Mouse (Mus musculus): Measurements from ENCODE around the gene Mrpl34.
"Not testable (repeated sequence)": the region's sequence is repeated elsewhere in the genome, so short reads cannot be mapped to it uniquely, and the experiment has no call there.

Mrpl34 gene

GRCm38 (mm10) chr8:71464513-71465500 is at the start of gene Mrpl34:
Mrpl34 (plus strand) TSS chr8:71464959.
- DNase-seq (ENCODE audit: low read depth, low spot score) = peak; percentile 100

GRCm38 (mm10) chr8:71422121-71422520 is 42.6 kb upstream of the Mrpl34 start:
- no peak for DNase-seq (ENCODE audit: low read depth, low spot score)

GRCm38 (mm10) chr8:71432935-71433334 is 31.8 kb upstream of the Mrpl34 start:
- not testable (repeated sequence) for DNase-seq (ENCODE audit: low read depth, low spot score)

- no peak for DNase-seq (ENCODE audit: low read depth, low spot score)
These were observed 27.7 kb upstream of the Mrpl34 start for GRCm38 (mm10) chr8:71437041-71437440.

- DNase-seq (ENCODE audit: low read depth, low spot score) = peak; percentile 54
These were observed 23.4 kb upstream of the Mrpl34 start for GRCm38 (mm10) chr8:71441404-71441803.

GRCm38 (mm10) chr8:71445096-71445495 is 19.7 kb upstream of the Mrpl34 start:
- no peak for DNase-seq (ENCODE audit: low read depth, low spot score)

GRCm38 (mm10) chr8:71451337-71451736 is 13.4 kb upstream of the Mrpl34 start:
- DNase-seq (ENCODE audit: low read depth, low spot score) = no peak

GRCm38 (mm10) chr8:71451777-71452176 is 13.0 kb upstream of the Mrpl34 start:
- no peak for DNase-seq (ENCODE audit: low read depth, low spot score)

GRCm38 (mm10) chr8:71452669-71453068 is 12.1 kb upstream of the Mrpl34 start:
- DNase-seq (ENCODE audit: low read depth, low spot score) = no peak

- no peak for DNase-seq (ENCODE audit: low read depth, low spot score)
These were observed 10.1 kb upstream of the Mrpl34 start for GRCm38 (mm10) chr8:71454668-71455067.

GRCm38 (mm10) chr8:71456906-71457305 is 7.9 kb upstream of the Mrpl34 start:
- peak; percentile 42 for DNase-seq (ENCODE audit: low read depth, low spot score)

GRCm38 (mm10) chr8:71457659-71458270 is 7.0 kb upstream of the Mrpl34 start:
- DNase-seq (ENCODE audit: low read depth, low spot score) = no peak

GRCm38 (mm10) chr8:71460716-71461115 is 4.0 kb upstream of the Mrpl34 start:
- DNase-seq (ENCODE audit: low read depth, low spot score) = no peak

GRCm38 (mm10) chr8:71461152-71461840 is 3.5 kb upstream of the Mrpl34 start:
- DNase-seq (ENCODE audit: low read depth, low spot score) = no peak

- no peak for DNase-seq (ENCODE audit: low read depth, low spot score)
These were observed 2.6 kb upstream of the Mrpl34 start for GRCm38 (mm10) chr8:71462191-71462590.

- DNase-seq (ENCODE audit: low read depth, low spot score) = no peak
These were observed 2.0 kb upstream of the Mrpl34 start for GRCm38 (mm10) chr8:71462786-71463185.

GRCm38 (mm10) chr8:71463188-71464033 is 1.3 kb upstream of the Mrpl34 start, which contains the start of gene Abhd8:
Abhd8 (minus strand) TSS chr8:71463655.
- DNase-seq (ENCODE audit: low read depth, low spot score) = peak; percentile 93

GRCm38 (mm10) chr8:71465733-71466132 is 974 bp downstream of the Mrpl34 start:
- no peak for DNase-seq (ENCODE audit: low read depth, low spot score)

- DNase-seq (ENCODE audit: low read depth, low spot score) = no peak
These were observed 1.4 kb downstream of the Mrpl34 start for GRCm38 (mm10) chr8:71466198-71466597.

GRCm38 (mm10) chr8:71467201-71467600 is 2.4 kb downstream of the Mrpl34 start:
- DNase-seq (ENCODE audit: low read depth, low spot score) = no peak

- no peak for DNase-seq (ENCODE audit: low read depth, low spot score)
These were observed 3.2 kb downstream of the Mrpl34 start for GRCm38 (mm10) chr8:71468001-71468400.
